Mouse (Mus musculus): Measurements from ENCODE around the gene Lrrc4. TPM values are rescaled to one million over a fixed set of nuclear protein-coding genes. Genes with fewer than 3 reads are reported as not detected.
A peak's percentile ranks its signal among the peaks of the same experiment; 100 is the strongest.

Gene Lrrc4
- total and polyA plus RNA-seq, 2 experiments: 0.10 TPM; not detected in 1

- Histone ChIP-seq H3K4me1 (ENCODE audit: control insufficient read depth, insufficient read depth, low read length) (peaks cover 6% of the 10 kb centered on the region), H3K27ac (replicated peaks; ENCODE audit: insufficient read depth, low read depth, low read length) (no peak overlapping the region), H3K36me3 (ENCODE audit: control insufficient read depth, insufficient read depth, low read length) (no peaks in the 10 kb centered on the region; the same call in none of the 2 replicates), H3K79me2 (ENCODE audit: control insufficient read depth, insufficient read depth, low read length) (peaks cover 21% of the 10 kb centered on the region; the same call in 1 of the 2 replicates), H3K9ac (ENCODE audit: low read depth, low read length) (no peak overlapping the region), H3K27me3 (ENCODE audit: control insufficient read depth, insufficient read depth, low read length) (no peaks in the 10 kb centered on the region), H3K4me3 (ENCODE audit: insufficient read depth, low read depth, low read length) (no peak overlapping the region)
- DNase-seq (ENCODE audit: extremely low read depth, low read depth, low spot score): no peak
- no peak for TF ChIP-seq CTCF (IDR thresholded peaks at IDR 0.05; ENCODE audit: low read depth, low read length)
- no peak for TF ChIP-seq POLR2A (IDR thresholded peaks at IDR 0.05; ENCODE audit: extremely low read depth, insufficient read depth, low read length)
- 84% methylated on average over 2 of the region's 2 CpGs for WGBS
Observed at GRCm38 (mm10) chr6:28633120-28633519, 198.4 kb downstream of the Lrrc4 start.

- Histone ChIP-seq H3K36me3 (ENCODE audit: control insufficient read depth, insufficient read depth, low read length) (peaks cover 19% of the 10 kb centered on the region), H3K27ac (replicated peaks; ENCODE audit: insufficient read depth, low read depth, low read length) (no peak overlapping the region), H3K4me1 (ENCODE audit: control insufficient read depth, insufficient read depth, low read length) (peaks cover 4% of the 10 kb centered on the region), H3K9ac (ENCODE audit: low read depth, low read length) (no peak overlapping the region), H3K4me3 (ENCODE audit: insufficient read depth, low read depth, low read length) (no peak overlapping the region), H3K79me2 (ENCODE audit: control insufficient read depth, insufficient read depth, low read length) (peaks cover 17% of the 10 kb centered on the region; the same call in 1 of the 2 replicates), H3K27me3 (ENCODE audit: control insufficient read depth, insufficient read depth, low read length) (no peaks in the 10 kb centered on the region)
- DNase-seq (ENCODE audit: extremely low read depth, low read depth, low spot score): no peak
- 90% methylated on average over 2 of the region's 2 CpGs for WGBS
- TF ChIP-seq POLR2A (IDR thresholded peaks at IDR 0.05; ENCODE audit: extremely low read depth, insufficient read depth, low read length) (no peak), CTCF (IDR thresholded peaks at IDR 0.05; ENCODE audit: low read depth, low read length) (no peak)
Observed at GRCm38 (mm10) chr6:28630926-28631325, 200.6 kb downstream of the Lrrc4 start.

- H3K27ac ChIP-seq (replicated peaks; ENCODE audit: insufficient read depth, low read depth, low read length): no peak overlapping the region
- TF ChIP-seq CTCF (IDR thresholded peaks at IDR 0.05; ENCODE audit: low read depth, low read length) (no peak), POLR2A (IDR thresholded peaks at IDR 0.05; ENCODE audit: extremely low read depth, insufficient read depth, low read length) (no peak)
- WGBS: 95% methylated on average over 2 of the region's 2 CpGs
- peaks cover 20% of the 10 kb centered on the region for H3K36me3 ChIP-seq (ENCODE audit: control insufficient read depth, insufficient read depth, low read length)
- H3K4me3 ChIP-seq (ENCODE audit: insufficient read depth, low read depth, low read length): no peak overlapping the region
- DNase-seq (ENCODE audit: extremely low read depth, low read depth, low spot score): no peak
- no peaks in the 10 kb centered on the region; the same call in none of the 2 replicates for H3K4me1 ChIP-seq (ENCODE audit: control insufficient read depth, insufficient read depth, low read length)
- no peaks in the 10 kb centered on the region for H3K27me3 ChIP-seq (ENCODE audit: control insufficient read depth, insufficient read depth, low read length)
- peaks cover 12% of the 10 kb centered on the region; the same call in 1 of the 2 replicates for H3K79me2 ChIP-seq (ENCODE audit: control insufficient read depth, insufficient read depth, low read length)
- no peak overlapping the region for H3K9ac ChIP-seq (ENCODE audit: low read depth, low read length)
Observed at GRCm38 (mm10) chr6:28629866-28630265, 201.7 kb downstream of the Lrrc4 start.

- no peak for DNase-seq (ENCODE audit: extremely low read depth, low read depth, low spot score)
- no peaks in the 10 kb centered on the region for H3K27me3 ChIP-seq (ENCODE audit: control insufficient read depth, insufficient read depth, low read length)
- H3K4me1 ChIP-seq (ENCODE audit: control insufficient read depth, insufficient read depth, low read length): no peaks in the 10 kb centered on the region
- H3K4me3 ChIP-seq (ENCODE audit: insufficient read depth, low read depth, low read length): no peak overlapping the region
- no peak overlapping the region for H3K27ac ChIP-seq (replicated peaks; ENCODE audit: insufficient read depth, low read depth, low read length)
- no peak overlapping the region for H3K9ac ChIP-seq (ENCODE audit: low read depth, low read length)
- peaks cover 20% of the 10 kb centered on the region for H3K36me3 ChIP-seq (ENCODE audit: control insufficient read depth, insufficient read depth, low read length)
- peaks cover 12% of the 10 kb centered on the region; the same call in 1 of the 2 replicates for H3K79me2 ChIP-seq (ENCODE audit: control insufficient read depth, insufficient read depth, low read length)
- 91% methylated on average over 1 of the region's 1 CpGs for WGBS
- TF ChIP-seq CTCF (IDR thresholded peaks at IDR 0.05; ENCODE audit: low read depth, low read length) (no peak), POLR2A (IDR thresholded peaks at IDR 0.05; ENCODE audit: extremely low read depth, insufficient read depth, low read length) (no peak)
Observed at GRCm38 (mm10) chr6:28628408-28628807, 203.1 kb downstream of the Lrrc4 start.

DNA sequence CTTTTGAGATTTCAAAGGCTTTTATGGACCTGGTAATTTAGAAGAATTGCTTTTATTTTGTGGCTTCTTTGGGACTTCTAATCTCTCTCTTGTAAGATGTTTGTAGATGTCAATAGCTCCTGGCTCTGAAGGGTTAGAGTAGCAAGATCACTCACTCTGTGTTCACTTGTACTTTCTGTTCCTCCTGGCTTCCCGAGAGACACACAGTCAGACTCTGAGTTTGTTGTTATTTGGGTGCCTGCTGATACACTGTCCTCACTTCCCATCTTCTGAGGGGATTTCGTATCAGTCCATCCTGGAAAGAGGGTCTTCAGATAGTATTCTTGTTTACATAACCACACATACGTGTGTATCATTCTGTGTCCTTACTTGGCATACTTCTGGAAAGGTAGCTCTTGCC, 208.6 kb downstream of the Lrrc4 start:
- no peak for DNase-seq (ENCODE audit: extremely low read depth, low read depth, low spot score)
- Histone ChIP-seq H3K36me3 (ENCODE audit: control insufficient read depth, insufficient read depth, low read length) (peaks cover 21% of the 10 kb centered on the region), H3K4me3 (ENCODE audit: insufficient read depth, low read depth, low read length) (no peak overlapping the region), H3K4me1 (ENCODE audit: control insufficient read depth, insufficient read depth, low read length) (peaks cover 9% of the 10 kb centered on the region; the same call in 1 of the 2 replicates), H3K27me3 (ENCODE audit: control insufficient read depth, insufficient read depth, low read length) (no peaks in the 10 kb centered on the region), H3K79me2 (ENCODE audit: control insufficient read depth, insufficient read depth, low read length) (peaks cover 13% of the 10 kb centered on the region; the same call in 1 of the 2 replicates), H3K9ac (ENCODE audit: low read depth, low read length) (no peak overlapping the region), H3K27ac (replicated peaks; ENCODE audit: insufficient read depth, low read depth, low read length) (no peak overlapping the region)
- TF ChIP-seq POLR2A (IDR thresholded peaks at IDR 0.05; ENCODE audit: extremely low read depth, insufficient read depth, low read length): no peak
- 89% methylated on average over 3 of the region's 3 CpGs for WGBS

- Histone ChIP-seq H3K9ac (ENCODE audit: low read depth, low read length) (no peak overlapping the region), H3K27me3 (ENCODE audit: control insufficient read depth, insufficient read depth, low read length) (no peaks in the 10 kb centered on the region), H3K79me2 (ENCODE audit: control insufficient read depth, insufficient read depth, low read length) (peaks cover 14% of the 10 kb centered on the region; the same call in 1 of the 2 replicates), H3K36me3 (ENCODE audit: control insufficient read depth, insufficient read depth, low read length) (peaks cover 17% of the 10 kb centered on the region), H3K4me3 (ENCODE audit: insufficient read depth, low read depth, low read length) (no peak overlapping the region), H3K27ac (replicated peaks; ENCODE audit: insufficient read depth, low read depth, low read length) (no peak overlapping the region), H3K4me1 (ENCODE audit: control insufficient read depth, insufficient read depth, low read length) (peaks cover 9% of the 10 kb centered on the region; the same call in 1 of the 2 replicates)
- 72% methylated on average over 6 of the region's 6 CpGs for WGBS
- TF ChIP-seq POLR2A (IDR thresholded peaks at IDR 0.05; ENCODE audit: extremely low read depth, insufficient read depth, low read length) (no peak), CTCF (IDR thresholded peaks at IDR 0.05; ENCODE audit: low read depth, low read length) (no peak)
- DNase-seq (ENCODE audit: extremely low read depth, low read depth, low spot score): peak; percentile 47
Observed at GRCm38 (mm10) chr6:28622522-28622921, 209.0 kb downstream of the Lrrc4 start.

Data from liver, adult 2 months (tissue).